Mouse (Mus musculus) spleen, postnatal 4 days (tissue): ENCODE measurements around the gene Wdr66.

Source experiments
- DNase-seq, 2 experiments: peaks; one replicate each; pipeline ENCODE4 v3.0.0; 2022; ENCODE audit warnings: low spot score in 2 of 2

Gene Wdr66

GRCm38 (mm10) chr5:123270917-123271316, 19.0 kb downstream of the Wdr66 start:
- DNase-seq = no peak

- no peak for DNase-seq
Observed at GRCm38 (mm10) chr5:123272927-123273326, 21.0 kb downstream of the Wdr66 start.

GRCm38 (mm10) chr5:123276636-123277341, 24.9 kb downstream of the Wdr66 start:
- no peak for DNase-seq

- DNase-seq = no peak
Observed at GRCm38 (mm10) chr5:123277342-123277701, 25.4 kb downstream of the Wdr66 start.

- no peak for DNase-seq
Observed at GRCm38 (mm10) chr5:123277704-123278103, 25.8 kb downstream of the Wdr66 start.

- no peak for DNase-seq
Observed at GRCm38 (mm10) chr5:123279248-123279647, 27.3 kb downstream of the Wdr66 start.

GRCm38 (mm10) chr5:123281336-123282136, 29.6 kb downstream of the Wdr66 start:
- no peak for DNase-seq

- no peak for DNase-seq
Observed at GRCm38 (mm10) chr5:123285174-123285573, 33.3 kb downstream of the Wdr66 start.

- peak in 1 of 2 experiments; percentile 35 for DNase-seq
Observed at GRCm38 (mm10) chr5:123288079-123288478, 36.2 kb downstream of the Wdr66 start.

GRCm38 (mm10) chr5:123294653-123295052, 42.8 kb downstream of the Wdr66 start:
- DNase-seq = no peak

GRCm38 (mm10) chr5:123296224-123296806, 44.4 kb downstream of the Wdr66 start:
- peak; percentile 42 to 72 for DNase-seq

- no peak for DNase-seq
Observed at GRCm38 (mm10) chr5:123296972-123297754, 45.3 kb downstream of the Wdr66 start.

- DNase-seq = no peak
Observed at GRCm38 (mm10) chr5:123297830-123298229, 45.9 kb downstream of the Wdr66 start.

GRCm38 (mm10) chr5:123298526-123298925, 46.6 kb downstream of the Wdr66 start:
- DNase-seq = peak in 1 of 2 experiments; percentile 29

- DNase-seq = no peak
Observed at GRCm38 (mm10) chr5:123300496-123301034, 48.7 kb downstream of the Wdr66 start.

GRCm38 (mm10) chr5:123301780-123302521, 50.0 kb downstream of the Wdr66 start:
- no peak for DNase-seq

GRCm38 (mm10) chr5:123307630-123308282, 55.9 kb downstream of the Wdr66 start:
- DNase-seq = no peak

- DNase-seq = no peak
Observed at GRCm38 (mm10) chr5:123309816-123310215, 57.9 kb downstream of the Wdr66 start.

GRCm38 (mm10) chr5:123310221-123310620, 58.3 kb downstream of the Wdr66 start:
- no peak for DNase-seq

- DNase-seq = no peak
Observed at GRCm38 (mm10) chr5:123313058-123313630, 61.2 kb downstream of the Wdr66 start.
